Mouse (Mus musculus) spleen, postnatal 0 days (tissue): ENCODE data around the gene Sez6. TPM values are rescaled to one million over a fixed set of nuclear protein-coding genes. Genes with fewer than 3 reads are reported as not detected.

ENCODE experiments used
- polyA plus RNA-seq: library from polyadenylated mRNA; unstranded; fragments of >200 nt; fragmentation: Nextera tagmentation; extraction: Ambion mirVana; gene quantifications from 2 replicates; pipeline ENCODE4 v1.2.1, GENCODE M21; 2015

The Sez6 gene
- polyA plus RNA-seq: 0.07 TPM in 1 of 2 replicates, not detected in the other

GRCm38 (mm10) chr11:77930751-77931540, at the start of gene Sez6:
Gene Sez6, plus strand, starts transcription at chr11:77930800.

GRCm38 (mm10) chr11:77893787-77894718, 36.5 kb upstream of the Sez6 start, which contains the start of gene Pipox:
Gene Pipox, minus strand, starts transcription at chr11:77894096.

GRCm38 (mm10) chr11:77982441-77982905, 51.9 kb downstream of the Sez6 start, which contains the start of gene Phf12:
Gene Phf12, plus strand, starts transcription at chr11:77982754.

Other genes starting within 250 kb of the Sez6 start
- 4.0 and 4.5 TPM in 2 replicates for gene Nufip2, start 244.6 kb upstream of the Sez6 start, polyA plus RNA-seq
- gene Cryba1, start 205.5 kb upstream of the Sez6 start, polyA plus RNA-seq: not detected in 2 replicates
- gene Myo18a, start 167.6 kb upstream of the Sez6 start, polyA plus RNA-seq: 19.3 and 24.5 TPM in 2 replicates
- gene Gm10277, start 143.1 kb upstream of the Sez6 start, polyA plus RNA-seq: 1.4 and 1.6 TPM in 2 replicates
- gene Pipox, start 36.7 kb upstream of the Sez6 start, polyA plus RNA-seq: 0.41 and 0.72 TPM in 2 replicates
- gene Phf12, start 52.0 kb downstream of the Sez6 start, polyA plus RNA-seq: 9.8 and 12.5 TPM in 2 replicates
- gene Dhrs13, start 101.5 kb downstream of the Sez6 start, polyA plus RNA-seq: 10.2 and 12.3 TPM in 2 replicates
- gene Flot2, start 107.1 kb downstream of the Sez6 start, polyA plus RNA-seq: 26.5 and 34.6 TPM in 2 replicates
- gene Eral1, start 149.6 kb downstream of the Sez6 start, polyA plus RNA-seq: 15.8 and 17.1 TPM in 2 replicates
- gene Fam222b, start 163.9 kb downstream of the Sez6 start, polyA plus RNA-seq: 6.6 and 7.5 TPM in 2 replicates
- 22.4 and 23.0 TPM in 2 replicates for gene Traf4, start 234.8 kb downstream of the Sez6 start, polyA plus RNA-seq
- 14.1 and 16.6 TPM in 2 replicates for gene Nek8, start 245.9 kb downstream of the Sez6 start, polyA plus RNA-seq
- gene Tlcd1, start 245.9 kb downstream of the Sez6 start, polyA plus RNA-seq: 40.3 and 43.9 TPM in 2 replicates